Mouse (Mus musculus): ENCODE data around the gene Ccdc84.

- peak; percentile 39; the same call in 1 of the 2 replicates for TF ChIP-seq CTCF (IDR thresholded peaks at IDR 0.05)
- 0 out of 2 replicates have a peak, but pooled peaks have one; percentile 26 for TF ChIP-seq EP300 (IDR thresholded peaks at IDR 0.05)
Observed at GRCm38 (mm10) chr9:44396684-44397411, 21.5 kb downstream of the Ccdc84 start, which contains the start of gene Slc37a4.

All from lung, postnatal 0 days (tissue).